Mouse (Mus musculus): ENCODE results near the gene Tec.

GRCm38 (mm10) chr5:72888260-72888659 lies 20.0 kb upstream of the Tec start:
- no peak for TF ChIP-seq CTCF (IDR thresholded peaks at IDR 0.05; ENCODE audit: low read depth)
- no peak for TF ChIP-seq EP300 (optimal IDR thresholded peaks at IDR 0.05)

Measured in stomach, postnatal 0 days (tissue).